Mouse (Mus musculus) left cerebral cortex, postnatal 36 days (tissue): ENCODE measurements around the gene Slc26a1. TPM values are rescaled to one million over a fixed set of nuclear protein-coding genes. Genes with fewer than 3 reads are reported as not detected.

Source experiments
- DNase-seq, 2 experiments: peaks; one replicate each; pipeline ENCODE4 v3.0.0; 2021 to 2022; ENCODE audit warnings: low spot score in 2 of 2, mixed read lengths in 1 of 2
- intact Hi-C: fragments of 180-260 bp; cut with DNase I; formaldehyde crosslinking; loops from one replicate; pipeline ENCODE4 v1.15.1; 2025
- total RNA-seq, 2 experiments: library from RNA; stranded (reverse); gene quantifications; 2 replicates each; pipeline ENCODE4 v1.2.3; 2021

Gene Slc26a1
- total RNA-seq, 2 experiments from 2014 or later = 0.93 to 0.94 TPM

GRCm38 (mm10) chr5:108693872-108694288, 18.5 kb upstream of the Slc26a1 start:
- DNase-seq = peak; percentile 57 to 61
- intact Hi-C loops = loop anchor here (2.0 kb wide), 1 partner anchor 33 kb away; no protein-coding TSS in a partner anchor

DNA sequence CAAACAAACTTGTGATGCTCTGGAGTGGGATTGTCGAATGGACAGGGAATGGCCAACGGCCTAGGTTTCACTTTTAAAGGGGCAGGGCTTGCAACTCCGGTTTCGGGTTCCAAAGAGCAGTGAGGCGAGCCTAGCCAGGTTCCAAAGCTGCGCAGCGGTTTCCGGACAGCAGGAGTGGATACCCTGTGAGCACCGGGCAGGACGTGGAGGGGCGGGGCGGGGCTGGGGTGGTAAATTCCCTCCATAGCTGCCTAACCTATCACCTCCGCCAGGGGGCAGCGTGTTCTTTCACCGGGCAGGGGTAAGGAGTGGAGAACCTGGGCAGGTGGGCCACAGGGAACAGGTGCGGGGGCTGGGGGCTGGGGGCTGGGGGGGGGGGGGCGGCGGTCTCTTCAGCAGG, 16.9 kb upstream of the Slc26a1 start, which contains the start of gene Fgfrl1:
Fgfrl1 (plus strand) TSS at position 112 of the 400 bp plus-strand sequence.
- no peak for DNase-seq
- intact Hi-C loops = loop anchor here (2.0 kb wide), 1 partner anchor 35 kb away; no protein-coding TSS in a partner anchor

DNA sequence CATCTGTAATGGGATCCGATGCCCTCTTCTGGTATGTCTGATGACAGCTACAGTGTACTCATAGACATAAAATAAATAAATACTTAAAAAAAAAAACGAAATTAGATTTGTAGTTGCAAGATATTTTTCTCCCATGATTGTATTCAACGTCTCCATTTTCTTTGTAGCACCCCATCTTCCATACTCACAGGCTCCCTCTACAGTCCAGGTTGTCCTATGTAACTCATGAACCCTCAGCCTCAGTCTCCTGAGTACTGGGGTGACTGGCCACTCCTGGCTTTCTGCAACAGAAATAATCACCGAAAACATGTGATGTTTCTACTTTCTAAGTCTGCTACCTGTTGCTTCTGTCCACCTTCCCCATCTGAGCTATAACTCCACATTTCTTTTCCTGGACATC, 15.8 kb upstream of the Slc26a1 start:
- DNase-seq = no peak
- intact Hi-C loops = no loop called here

DNA sequence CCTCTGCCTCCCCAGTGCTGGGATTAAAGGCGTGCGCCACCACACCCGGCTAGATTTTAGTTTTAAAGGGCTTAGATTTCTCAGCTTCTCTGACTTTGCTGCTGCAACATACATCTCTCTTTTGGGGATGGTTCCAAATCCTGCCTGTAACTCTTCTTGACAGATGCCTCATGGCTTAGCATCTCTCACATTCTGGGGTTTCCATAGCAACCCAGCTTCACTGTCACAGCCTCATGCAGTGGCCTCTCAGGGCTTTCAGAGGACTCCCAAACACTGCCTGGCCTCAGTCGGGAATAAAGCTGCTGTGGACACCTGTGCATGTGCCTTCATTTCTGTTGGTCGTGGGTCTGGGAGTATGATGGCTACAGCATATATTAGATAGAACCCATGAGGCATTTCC, 13.7 kb upstream of the Slc26a1 start:
- no peak for DNase-seq
- intact Hi-C loops = no loop called here

- intact Hi-C loops = no loop called here
- DNase-seq = no peak
Measured at GRCm38 (mm10) chr5:108680871-108681270, 5.5 kb upstream of the Slc26a1 start.

- intact Hi-C loops = no loop called here
- DNase-seq = no peak
Measured at GRCm38 (mm10) chr5:108679909-108680308, 4.5 kb upstream of the Slc26a1 start.

DNA sequence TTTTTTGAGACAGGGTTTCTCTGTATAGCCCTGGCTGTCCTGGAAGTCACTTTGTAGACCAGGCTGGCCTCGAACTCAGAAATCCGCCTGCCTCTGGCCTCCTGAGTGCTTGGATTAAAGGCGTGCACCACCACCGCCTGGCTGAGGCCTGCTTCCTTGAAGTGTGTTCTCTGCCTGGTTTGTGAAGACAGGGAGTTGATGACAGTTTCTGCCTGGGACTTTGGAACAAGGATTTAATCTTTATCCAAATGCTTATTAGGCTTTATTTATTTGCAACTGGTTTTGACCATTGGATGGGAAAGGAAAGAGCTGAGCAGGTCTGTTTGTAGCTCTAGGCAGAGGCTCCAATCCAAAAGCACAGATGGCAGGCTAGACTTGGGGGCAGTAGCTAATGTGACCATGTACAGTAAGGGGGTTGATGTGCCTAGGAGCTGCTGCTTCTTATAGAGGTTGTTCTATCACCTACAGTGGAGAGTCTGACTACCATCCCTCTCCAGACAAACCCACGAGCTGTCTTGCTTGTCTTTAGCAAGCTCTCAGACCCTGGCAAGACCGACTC, 3.0 kb upstream of the Slc26a1 start:
- DNase-seq = no peak
- intact Hi-C loops = no loop called here

DNA sequence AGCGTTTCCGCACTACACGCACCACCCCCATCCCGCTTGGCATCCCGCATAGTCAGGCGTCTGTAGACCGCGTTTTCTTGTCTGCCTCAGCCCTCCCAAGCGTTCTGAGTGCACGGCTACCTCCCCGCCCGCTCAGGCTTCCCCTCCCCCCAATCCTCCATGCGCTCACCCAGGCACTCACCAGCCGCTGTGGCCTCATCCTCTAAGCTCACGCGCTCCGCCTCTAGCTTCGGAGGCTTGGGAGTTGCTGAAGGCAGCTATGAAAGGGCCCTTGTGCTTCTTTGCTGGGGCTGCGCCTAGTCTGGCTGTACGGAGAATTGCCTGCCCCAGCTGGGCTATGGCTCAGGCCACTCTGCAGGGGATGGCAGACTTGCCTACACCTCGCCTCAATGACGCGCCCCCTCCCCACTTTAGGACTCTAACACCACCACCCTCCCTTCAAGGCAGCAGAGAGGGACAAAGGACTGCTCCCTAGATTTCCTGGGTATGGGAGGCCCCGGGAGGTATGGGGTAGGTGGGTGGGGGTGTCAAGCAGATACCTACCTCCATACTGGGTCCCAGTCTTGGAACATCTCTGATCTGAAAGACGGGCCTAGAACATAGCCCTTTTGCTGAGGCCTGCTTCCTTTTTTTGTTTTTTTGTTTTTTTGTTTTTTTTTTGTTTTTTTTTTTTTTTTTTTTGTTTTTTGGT, 2.4 kb upstream of the Slc26a1 start:
- intact Hi-C loops = no loop called here
- DNase-seq = peak; percentile 82 to 84

GRCm38 (mm10) chr5:108676772-108677498, 1.6 kb upstream of the Slc26a1 start:
- DNase-seq = no peak
- intact Hi-C loops = no loop called here

DNA sequence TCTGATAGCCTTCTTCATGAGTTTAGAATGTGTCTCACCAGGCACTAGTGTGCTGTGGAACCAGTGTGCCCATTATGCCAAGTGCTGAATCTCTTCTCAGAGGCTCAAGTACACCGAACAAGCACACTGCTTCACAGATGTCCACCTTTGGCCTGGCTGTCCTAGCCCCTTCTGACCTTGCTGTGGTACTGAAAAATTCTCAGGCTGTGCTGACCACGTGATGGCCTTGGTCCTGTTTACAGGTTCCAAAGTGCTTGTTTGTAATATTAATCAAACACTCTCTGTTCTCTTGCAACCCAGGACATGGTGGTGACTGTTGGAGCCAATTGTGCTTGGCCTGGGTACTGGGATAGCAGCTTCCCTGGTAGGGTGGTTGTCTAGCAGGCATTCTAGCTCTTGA, 745 bp downstream of the Slc26a1 start:
- intact Hi-C loops = no loop called here
- DNase-seq = no peak

GRCm38 (mm10) chr5:108671757-108672156, 3.6 kb downstream of the Slc26a1 start:
- DNase-seq = no peak
- intact Hi-C loops = no loop called here

DNA sequence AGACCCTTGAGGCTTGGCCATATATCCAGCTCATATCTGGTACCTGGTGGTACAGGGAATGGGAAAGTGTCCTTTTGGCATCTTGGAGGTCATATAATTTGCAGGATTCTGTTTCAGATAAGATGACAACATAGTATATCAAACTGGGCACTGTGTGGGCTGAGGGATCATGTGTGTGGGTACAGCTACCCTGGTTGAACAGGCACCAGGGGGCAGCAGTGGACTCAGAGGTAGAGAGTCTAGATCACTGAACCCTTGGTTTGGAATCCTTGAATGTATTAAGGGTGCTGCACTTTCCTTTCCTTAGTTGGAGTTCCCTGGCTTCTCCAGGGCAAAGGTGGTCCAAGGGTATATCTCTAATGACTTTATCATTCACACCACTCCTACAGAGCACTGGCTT, 4.6 kb downstream of the Slc26a1 start:
- DNase-seq = no peak
- intact Hi-C loops = no loop called here

- DNase-seq = no peak
- intact Hi-C loops = loop anchor here (2.0 to 5.0 kb wide), 2 partner anchors 57 to 243 kb away; no protein-coding TSS in a partner anchor
Measured at GRCm38 (mm10) chr5:108669986-108670385, 5.4 kb downstream of the Slc26a1 start.

GRCm38 (mm10) chr5:108668977-108669936, 6.1 kb downstream of the Slc26a1 start, which contains the start of gene Dgkq:
Gene Dgkq, minus strand, starts transcription at chr5:108669672.
- intact Hi-C loops = loop anchor here (2.0 to 5.0 kb wide), 2 partner anchors 58 to 242 kb away; no protein-coding TSS in a partner anchor
- DNase-seq = peak; percentile 91 to 92

DNA sequence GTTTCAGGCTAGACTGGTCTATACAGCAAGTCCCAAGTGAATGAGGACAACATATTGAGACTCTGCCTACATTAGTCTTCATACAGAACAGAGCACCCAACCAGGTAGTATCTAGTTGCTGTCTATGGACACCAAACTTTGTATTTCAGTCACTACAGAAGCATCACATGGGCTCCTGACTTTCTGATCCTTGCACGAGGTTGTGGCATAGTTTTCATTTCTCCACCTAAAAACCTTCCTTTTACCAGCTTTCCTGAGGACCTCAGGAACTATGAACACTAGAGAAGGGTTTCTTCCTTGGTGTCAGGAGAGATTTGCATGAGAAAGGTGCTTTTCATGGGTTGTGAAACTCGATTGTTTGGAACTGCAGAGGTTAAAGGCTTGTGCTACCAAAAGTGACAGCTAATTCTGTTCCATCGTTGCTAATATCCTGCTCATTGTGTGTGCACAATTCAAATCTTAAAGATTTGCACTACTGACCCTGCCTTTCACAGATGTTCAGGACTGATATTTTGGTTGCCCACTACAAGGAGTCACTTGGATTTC, 6.9 kb downstream of the Slc26a1 start:
- intact Hi-C loops = loop anchor here (2.0 to 5.0 kb wide), 2 partner anchors 58 to 241 kb away; no protein-coding TSS in a partner anchor
- DNase-seq = no peak

DNA sequence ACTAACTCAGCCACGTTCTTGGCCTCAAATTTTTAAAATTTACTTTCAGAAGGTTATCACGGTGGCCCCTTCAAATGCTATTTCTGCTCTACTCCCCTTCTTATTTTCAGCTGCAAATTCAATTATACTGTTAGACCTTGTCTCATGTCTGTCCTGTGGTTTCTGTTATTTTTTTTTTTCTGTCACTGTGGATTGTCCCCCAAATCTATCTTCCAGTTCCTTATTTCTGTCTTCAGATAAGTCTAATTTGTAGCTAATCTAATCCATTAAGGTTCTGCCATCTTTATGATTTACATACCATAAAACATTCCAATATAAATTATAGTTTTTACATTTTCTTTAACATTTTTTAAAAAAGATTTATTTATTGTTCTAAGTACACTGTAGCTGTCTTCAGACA, 8.0 kb downstream of the Slc26a1 start:
- DNase-seq = no peak
- intact Hi-C loops = loop anchor here (5.0 kb wide), 1 partner anchor 240 kb away; no protein-coding TSS in a partner anchor

- intact Hi-C loops = loop anchor here (5.0 kb wide), 1 partner anchor 238 kb away; no protein-coding TSS in a partner anchor
- no peak for DNase-seq
Measured at GRCm38 (mm10) chr5:108665066-108665465, 10.3 kb downstream of the Slc26a1 start.

DNA sequence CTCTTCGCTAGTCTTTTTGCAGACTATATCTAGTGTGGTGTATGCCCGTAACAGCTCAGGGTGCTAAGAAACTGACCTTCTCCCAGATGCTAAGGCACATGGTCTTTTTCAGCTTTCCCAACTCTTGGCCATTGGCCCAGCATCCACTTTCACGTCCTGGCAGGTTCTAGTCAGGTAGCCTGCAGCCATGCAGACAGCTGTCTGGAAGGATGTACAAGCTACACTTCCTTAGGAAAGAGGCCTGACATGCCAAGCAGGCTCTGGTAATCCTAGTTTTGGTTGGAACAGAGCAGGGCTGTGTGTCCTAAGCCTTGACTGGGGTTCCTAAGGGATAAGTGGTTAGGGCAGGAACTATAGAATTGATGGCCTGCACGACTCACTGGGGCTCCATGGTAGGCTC, 12.6 kb downstream of the Slc26a1 start:
- DNase-seq = no peak
- intact Hi-C loops = no loop called here
